ENCODE assay signal across 8 mouse cellular contexts in the genomic region with DNA sequence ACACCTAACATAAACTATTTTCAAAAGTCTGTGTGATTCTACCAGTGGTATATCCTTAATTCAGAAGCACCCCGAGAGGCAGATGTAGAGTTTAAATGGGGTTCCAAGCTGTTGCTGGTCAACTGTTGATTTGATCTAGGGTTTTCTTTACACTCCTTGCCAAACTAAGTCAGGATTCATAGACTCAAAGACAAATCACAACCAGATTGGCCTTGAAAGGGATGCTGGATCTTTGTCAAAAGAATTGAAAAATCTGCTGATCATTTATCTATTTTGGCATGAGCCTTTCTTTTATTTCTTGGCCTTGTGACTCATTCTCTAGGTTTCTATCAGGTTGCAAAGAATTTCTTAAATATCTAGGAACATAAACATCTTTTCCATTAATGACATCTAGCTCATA. TPM values are rescaled to one million over a fixed set of nuclear protein-coding genes. Genes with fewer than 3 reads are reported as not detected.
A peak's percentile ranks its signal among the peaks of the same experiment; 100 is the strongest.
DNase-seq lines count a peak whose midpoint lies in the region; ATAC-seq and TF ChIP-seq lines count a peak whose summit lies in the region.

No protein-coding gene starts in this region.

- no peak overlapping the region for H3K27ac ChIP-seq in lung, embryonic 16.5 days (ENCODE audit: low read length)
- H3K27ac ChIP-seq in embryonic facial prominence, embryonic 14.5 days (replicated peaks; ENCODE audit: low read depth, low read length), result no peak overlapping the region
- H3K27ac ChIP-seq in intestine, postnatal 0 days (ENCODE audit: low read depth, low read length), result no peak overlapping the region
- H3K27ac ChIP-seq in neural tube, embryonic 15.5 days (replicated peaks), result no peak overlapping the region

- H3K4me2 ChIP-seq in lung, embryonic 16.5 days (ENCODE audit: low read depth, low read length), result peak overlapping the region; percentile 80
- peak overlapping the region; percentile 61 for H3K4me2 ChIP-seq in embryonic facial prominence, embryonic 14.5 days (ENCODE audit: low read depth, low read length)
- peak overlapping the region; percentile 68 for H3K4me2 ChIP-seq in intestine, postnatal 0 days (replicated peaks; ENCODE audit: low read depth)
- H3K4me2 ChIP-seq in neural tube, embryonic 15.5 days, result peak overlapping the region; percentile 69

- no peak for ATAC-seq in lung, embryonic 16.5 days (ENCODE audit: low read depth)
- no peak for ATAC-seq in embryonic facial prominence, embryonic 14.5 days (ENCODE audit: low read depth)
- no peak for ATAC-seq in intestine, postnatal 0 days
- ATAC-seq in neural tube, embryonic 15.5 days (ENCODE audit: low FRiP score), result no peak

- peaks cover 8% of the 10 kb centered on the region for H3K4me1 ChIP-seq in lung, embryonic 16.5 days (replicated peaks; ENCODE audit: control insufficient read depth, insufficient read depth, low read length)
- H3K4me1 ChIP-seq in embryonic facial prominence, embryonic 14.5 days (ENCODE audit: control insufficient read depth, insufficient read depth, low read length), result peaks cover 17% of the 10 kb centered on the region
- H3K4me1 ChIP-seq in intestine, postnatal 0 days (replicated peaks; ENCODE audit: control insufficient read depth, insufficient read depth, low read length), result no peaks in the 10 kb centered on the region
- H3K4me1 ChIP-seq in neural tube, embryonic 15.5 days, result peaks cover 15% of the 10 kb centered on the region

- peak overlapping the region; percentile 85 for H3K9ac ChIP-seq in lung, embryonic 16.5 days (ENCODE audit: low read length)
- no peak overlapping the region for H3K9ac ChIP-seq in embryonic facial prominence, embryonic 14.5 days (ENCODE audit: low read depth, low read length)
- H3K9ac ChIP-seq in intestine, postnatal 0 days (ENCODE audit: low read depth, low read length), result peak overlapping the region; percentile 86
- no peak overlapping the region for H3K9ac ChIP-seq in neural tube, embryonic 15.5 days (replicated peaks)

- H3K27me3 ChIP-seq in lung, embryonic 16.5 days (ENCODE audit: control insufficient read depth, insufficient read depth, low read depth, low read length), result no peaks in the 10 kb centered on the region
- H3K27me3 ChIP-seq in embryonic facial prominence, embryonic 14.5 days (replicated peaks; ENCODE audit: control insufficient read depth, insufficient read depth, low read length), result no peaks in the 10 kb centered on the region
- H3K27me3 ChIP-seq in intestine, postnatal 0 days (replicated peaks; ENCODE audit: control insufficient read depth, insufficient read depth, low read length), result no peaks in the 10 kb centered on the region
- H3K27me3 ChIP-seq in neural tube, embryonic 15.5 days (replicated peaks), result no peaks in the 10 kb centered on the region

- H3K9me3 ChIP-seq in lung, embryonic 16.5 days (ENCODE audit: control insufficient read depth, low read length), result no peaks in the 10 kb centered on the region
- H3K9me3 ChIP-seq in embryonic facial prominence, embryonic 14.5 days (ENCODE audit: control insufficient read depth, low read length), result no peaks in the 10 kb centered on the region
- H3K9me3 ChIP-seq in intestine, postnatal 0 days (ENCODE audit: control insufficient read depth), result no peaks in the 10 kb centered on the region
- H3K9me3 ChIP-seq in neural tube, embryonic 15.5 days (replicated peaks), result no peaks in the 10 kb centered on the region

- WGBS in lung, embryonic 16.5 days, result 13% methylated on average over 1 of the region's 1 CpGs
- 24% methylated on average over 1 of the region's 1 CpGs for WGBS in embryonic facial prominence, embryonic 14.5 days
- 19% methylated on average over 1 of the region's 1 CpGs for WGBS in intestine, postnatal 0 days
- WGBS in neural tube, embryonic 15.5 days, result 39% methylated on average over 1 of the region's 1 CpGs

- TF ChIP-seq CTCF in intestine, postnatal 0 days (IDR thresholded peaks at IDR 0.05; ENCODE audit: low read depth), result no peak

- peak overlapping the region; percentile 89 for H3K4me3 ChIP-seq in lung, embryonic 16.5 days (ENCODE audit: low read length)
- H3K4me3 ChIP-seq in embryonic facial prominence, embryonic 14.5 days (ENCODE audit: low read depth, low read length), result peak overlapping the region; percentile 62
- H3K4me3 ChIP-seq in intestine, postnatal 0 days (ENCODE audit: low read depth, low read length), result peak overlapping the region; percentile 73
- peak overlapping the region; percentile 71 for H3K4me3 ChIP-seq in neural tube, embryonic 15.5 days (replicated peaks)

- no peak for DNase-seq in lung, postnatal 36 days
- DNase-seq in embryonic facial prominence, embryonic 14.5 days (ENCODE audit: low spot score), result peak; percentile 12
- no peak for DNase-seq in gastrocnemius, postnatal 25 days
- no peak for DNase-seq in left cerebral cortex, adult 9 months (ENCODE audit: low spot score in 2 of 2)
- no peak for DNase-seq in testis, postnatal 10 days (ENCODE audit: low spot score)

- no peaks in the 10 kb centered on the region for H3K36me3 ChIP-seq in lung, embryonic 16.5 days (ENCODE audit: control insufficient read depth, insufficient read depth, low read length)
- H3K36me3 ChIP-seq in embryonic facial prominence, embryonic 14.5 days (ENCODE audit: control insufficient read depth, insufficient read depth, low read length), result no peaks in the 10 kb centered on the region
- H3K36me3 ChIP-seq in intestine, postnatal 0 days (ENCODE audit: control insufficient read depth, insufficient read depth), result no peaks in the 10 kb centered on the region
- H3K36me3 ChIP-seq in neural tube, embryonic 15.5 days, result no peaks in the 10 kb centered on the region

RNA-seq across cellular contexts. Expression of a gene that starts 7.9 kb away (rescaled TPM):
- polyA plus RNA-seq in lung, embryonic 16.5 days (2015; fragmentation: Nextera tagmentation; extraction: Ambion mirVana), result 18.4 and 21.7 TPM in 2 replicates
- polyA plus RNA-seq in embryonic facial prominence, embryonic 14.5 days (2014; fragmentation: Nextera tagmentation; extraction: Ambion mirVana), result 27.3 and 34.6 TPM in 2 replicates
- polyA plus RNA-seq in intestine, postnatal 0 days (2015; fragmentation: Nextera tagmentation; extraction: Ambion mirVana), result 28.7 and 31.7 TPM in 2 replicates
- 8.7 and 11.9 TPM in 2 replicates for polyA plus RNA-seq in neural tube, embryonic 15.5 days (2015; fragmentation: Nextera tagmentation; extraction: Ambion mirVana)
- 10 to 100 TPM; 72.6 to 78.7 TPM for total RNA-seq in gastrocnemius, postnatal 25 days (2021)

Comparison
In these comparisons a context has a peak if more than half of its experiments do, and no peak if none do; other contexts are left out.
1. H3K9ac ChIP-seq: peak in lung, embryonic 16.5 days (single experiment) and intestine, postnatal 0 days (single experiment); none in embryonic facial prominence, embryonic 14.5 days (single experiment) and neural tube, embryonic 15.5 days (single experiment).
2. Peak in every context shown above with its lines, with median percentiles within 50 percentile points of each other: H3K4me2 ChIP-seq and H3K4me3 ChIP-seq.